Mouse (Mus musculus): ENCODE data around the gene Castor2. TPM values are rescaled to one million over a fixed set of nuclear protein-coding genes. Genes with fewer than 3 reads are reported as not detected.

Gene Castor2
- polyA plus RNA-seq, 1 experiment from 2014 or later = 25.3 TPM

GRCm38 (mm10) chr5:134179871-134180270 lies 80.4 kb downstream of the Castor2 start:
- WGBS = 23% methylated on average over 7 of the region's 7 CpGs
- no peaks in the 10 kb centered on the region for H3K36me3 ChIP-seq (ENCODE audit: control insufficient read depth, insufficient read depth, low read length)
- H3K9ac ChIP-seq (ENCODE audit: low read depth, low read length) = no peak overlapping the region
- no peak overlapping the region for H3K4me2 ChIP-seq (ENCODE audit: low read length)
- no peak overlapping the region for H3K27ac ChIP-seq (ENCODE audit: low read depth, low read length)
- H3K4me3 ChIP-seq (ENCODE audit: low read length) = no peak overlapping the region
- H3K4me1 ChIP-seq (ENCODE audit: control insufficient read depth, insufficient read depth, low read depth, low read length) = peaks cover 22% of the 10 kb centered on the region
- no peaks in the 10 kb centered on the region for H3K27me3 ChIP-seq (replicated peaks; ENCODE audit: control insufficient read depth, insufficient read depth, low read length)
- ATAC-seq = no peak
- H3K9me3 ChIP-seq (ENCODE audit: control insufficient read depth, low read length) = no peaks in the 10 kb centered on the region

DNA sequence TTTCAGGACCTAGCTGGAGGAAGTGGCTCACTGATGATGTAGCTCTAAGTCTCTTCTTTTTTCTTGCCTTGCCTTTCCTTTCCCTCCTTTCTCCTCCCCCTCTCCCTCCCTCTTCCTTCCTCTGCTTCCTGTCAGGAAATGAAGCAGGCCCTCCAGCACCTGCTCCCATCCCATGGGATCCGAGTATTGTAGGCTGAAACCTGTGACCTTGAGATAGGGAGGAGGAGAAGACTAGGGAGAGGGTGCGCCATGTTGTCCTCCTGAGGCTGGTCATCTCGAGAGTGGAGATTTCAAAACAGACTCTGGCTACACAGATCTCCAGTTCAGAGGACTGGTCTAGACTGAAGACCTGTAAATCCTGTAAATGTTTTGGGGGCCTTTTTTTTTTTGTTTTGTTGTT lies 82.7 kb downstream of the Castor2 start:
- H3K27ac ChIP-seq (ENCODE audit: low read depth, low read length) = no peak overlapping the region
- ATAC-seq = no peak
- 56% methylated on average over 3 of the region's 3 CpGs for WGBS
- H3K4me3 ChIP-seq (ENCODE audit: low read length) = no peak overlapping the region
- no peak overlapping the region for H3K9ac ChIP-seq (ENCODE audit: low read depth, low read length)
- H3K36me3 ChIP-seq (ENCODE audit: control insufficient read depth, insufficient read depth, low read length) = no peaks in the 10 kb centered on the region
- no peaks in the 10 kb centered on the region for H3K9me3 ChIP-seq (ENCODE audit: control insufficient read depth, low read length)
- no peak overlapping the region for H3K4me2 ChIP-seq (ENCODE audit: low read length)
- H3K27me3 ChIP-seq (replicated peaks; ENCODE audit: control insufficient read depth, insufficient read depth, low read length) = no peaks in the 10 kb centered on the region
- peaks cover 16% of the 10 kb centered on the region for H3K4me1 ChIP-seq (ENCODE audit: control insufficient read depth, insufficient read depth, low read depth, low read length)

DNA sequence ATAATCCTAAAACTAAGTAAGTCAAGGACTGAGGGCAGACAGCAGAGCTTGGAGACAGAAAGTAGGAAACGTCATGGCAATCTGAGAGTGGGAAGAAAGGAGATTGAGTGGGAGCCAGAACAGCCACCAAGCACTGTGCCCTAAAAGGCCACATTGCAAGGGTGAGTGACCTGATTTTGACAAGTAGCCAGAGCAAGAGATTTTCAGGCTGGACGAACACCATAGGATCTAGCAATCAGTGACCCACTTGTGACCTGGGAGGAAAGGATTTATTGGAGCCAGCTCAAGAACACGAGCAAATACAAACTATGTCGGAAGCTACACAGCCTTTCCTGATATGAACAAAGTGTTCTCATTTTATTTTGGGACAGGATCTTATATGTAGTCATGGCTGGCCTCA lies 83.2 kb downstream of the Castor2 start:
- Histone ChIP-seq H3K4me2 (ENCODE audit: low read length) (peak overlapping the region; percentile 94), H3K9ac (ENCODE audit: low read depth, low read length) (no peak overlapping the region), H3K4me1 (ENCODE audit: control insufficient read depth, insufficient read depth, low read depth, low read length) (peaks cover 16% of the 10 kb centered on the region), H3K4me3 (ENCODE audit: low read length) (no peak overlapping the region), H3K27me3 (replicated peaks; ENCODE audit: control insufficient read depth, insufficient read depth, low read length) (no peaks in the 10 kb centered on the region), H3K36me3 (ENCODE audit: control insufficient read depth, insufficient read depth, low read length) (no peaks in the 10 kb centered on the region), H3K27ac (ENCODE audit: low read depth, low read length) (no peak overlapping the region), H3K9me3 (ENCODE audit: control insufficient read depth, low read length) (no peaks in the 10 kb centered on the region)
- WGBS = 54% methylated on average over 4 of the region's 4 CpGs
- ATAC-seq = no peak

DNA sequence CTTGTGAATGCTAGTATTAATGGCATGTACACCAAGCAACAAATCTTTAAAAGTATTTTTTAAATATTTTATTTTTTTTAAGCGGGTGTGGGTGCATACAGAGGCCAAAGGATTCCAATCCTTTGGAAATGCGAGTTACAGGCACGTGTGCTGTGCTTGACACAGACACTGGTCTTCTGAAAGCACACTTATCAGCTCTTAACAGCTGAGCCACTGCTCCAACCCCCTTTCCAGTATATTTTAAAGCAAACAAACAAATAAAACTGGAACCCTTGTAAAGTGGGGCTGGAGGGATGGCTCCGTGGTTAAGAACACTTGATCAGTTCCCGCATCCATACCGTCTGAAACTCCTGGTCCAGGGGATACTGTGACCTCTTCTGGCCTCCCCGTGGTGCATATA lies 83.7 kb downstream of the Castor2 start:
- peak overlapping the region; percentile 94 for H3K4me2 ChIP-seq (ENCODE audit: low read length)
- peaks cover 16% of the 10 kb centered on the region for H3K4me1 ChIP-seq (ENCODE audit: control insufficient read depth, insufficient read depth, low read depth, low read length)
- 53% methylated on average over 7 of the region's 7 CpGs for WGBS
- H3K27ac ChIP-seq (ENCODE audit: low read depth, low read length) = peak overlapping the region; percentile 98
- H3K4me3 ChIP-seq (ENCODE audit: low read length) = peak overlapping the region; percentile 82
- H3K36me3 ChIP-seq (ENCODE audit: control insufficient read depth, insufficient read depth, low read length) = no peaks in the 10 kb centered on the region
- H3K9me3 ChIP-seq (ENCODE audit: control insufficient read depth, low read length) = no peaks in the 10 kb centered on the region
- ATAC-seq = no peak
- no peaks in the 10 kb centered on the region for H3K27me3 ChIP-seq (replicated peaks; ENCODE audit: control insufficient read depth, insufficient read depth, low read length)
- H3K9ac ChIP-seq (ENCODE audit: low read depth, low read length) = peak overlapping the region; percentile 89

GRCm38 (mm10) chr5:134183880-134184808 lies 84.6 kb downstream of the Castor2 start, which contains the start of gene Gtf2ird2:
Gtf2ird2 (plus strand) TSS chr5:134184019.
- ATAC-seq = peak; percentile 96
- Histone ChIP-seq H3K4me1 (ENCODE audit: control insufficient read depth, insufficient read depth, low read depth, low read length) (peaks cover 16% of the 10 kb centered on the region), H3K36me3 (ENCODE audit: control insufficient read depth, insufficient read depth, low read length) (no peaks in the 10 kb centered on the region), H3K4me2 (ENCODE audit: low read length) (peak within 1 kb of the TSS; percentile 94), H3K4me3 (ENCODE audit: low read length) (peak within 1 kb of the TSS; percentile 82), H3K27ac (ENCODE audit: low read depth, low read length) (peak within 1 kb of the TSS; percentile 98), H3K9ac (ENCODE audit: low read depth, low read length) (peak within 1 kb of the TSS; percentile 89), H3K27me3 (replicated peaks; ENCODE audit: control insufficient read depth, insufficient read depth, low read length) (no peaks in the 10 kb centered on the region), H3K9me3 (ENCODE audit: control insufficient read depth, low read length) (no peaks in the 10 kb centered on the region)
- under 1% methylated on average over 85 of the region's 92 CpGs for WGBS

DNA sequence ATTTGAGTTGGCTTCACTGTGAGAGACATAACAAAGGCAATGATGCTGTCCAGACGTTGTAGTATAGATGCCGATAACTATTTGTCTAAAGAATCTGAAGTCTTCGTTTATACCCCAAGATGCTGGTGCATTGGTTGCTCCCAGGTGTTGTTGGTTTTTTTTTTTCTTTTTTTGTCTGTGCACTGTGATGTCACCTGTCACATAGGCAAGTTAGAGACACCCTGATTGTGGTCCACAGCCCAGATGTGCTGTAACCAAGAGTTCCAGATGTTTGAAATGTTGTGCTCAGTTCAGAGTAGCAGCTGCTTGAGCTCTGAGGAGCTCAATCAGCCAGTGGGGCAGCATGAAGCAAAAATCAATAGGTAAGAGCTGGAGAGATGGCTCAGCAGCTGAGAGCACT lies 86.5 kb downstream of the Castor2 start:
- Histone ChIP-seq H3K36me3 (ENCODE audit: control insufficient read depth, insufficient read depth, low read length) (no peaks in the 10 kb centered on the region), H3K4me3 (ENCODE audit: low read length) (no peak overlapping the region), H3K9me3 (ENCODE audit: control insufficient read depth, low read length) (no peaks in the 10 kb centered on the region), H3K9ac (ENCODE audit: low read depth, low read length) (no peak overlapping the region), H3K4me1 (ENCODE audit: control insufficient read depth, insufficient read depth, low read depth, low read length) (peaks cover 16% of the 10 kb centered on the region), H3K27ac (ENCODE audit: low read depth, low read length) (no peak overlapping the region), H3K27me3 (replicated peaks; ENCODE audit: control insufficient read depth, insufficient read depth, low read length) (no peaks in the 10 kb centered on the region), H3K4me2 (ENCODE audit: low read length) (no peak overlapping the region)
- ATAC-seq = no peak
- 91% methylated on average over 3 of the region's 3 CpGs for WGBS

- Histone ChIP-seq H3K9me3 (ENCODE audit: control insufficient read depth, low read length) (no peaks in the 10 kb centered on the region), H3K27ac (ENCODE audit: low read depth, low read length) (no peak overlapping the region), H3K4me1 (ENCODE audit: control insufficient read depth, insufficient read depth, low read depth, low read length) (peaks cover 14% of the 10 kb centered on the region), H3K4me2 (ENCODE audit: low read length) (no peak overlapping the region), H3K9ac (ENCODE audit: low read depth, low read length) (no peak overlapping the region), H3K27me3 (replicated peaks; ENCODE audit: control insufficient read depth, insufficient read depth, low read length) (no peaks in the 10 kb centered on the region), H3K36me3 (ENCODE audit: control insufficient read depth, insufficient read depth, low read length) (no peaks in the 10 kb centered on the region), H3K4me3 (ENCODE audit: low read length) (no peak overlapping the region)
- no peak for ATAC-seq
- WGBS = 77% methylated on average over 4 of the region's 4 CpGs
Measured at GRCm38 (mm10) chr5:134186961-134187731, 87.6 kb downstream of the Castor2 start.

DNA sequence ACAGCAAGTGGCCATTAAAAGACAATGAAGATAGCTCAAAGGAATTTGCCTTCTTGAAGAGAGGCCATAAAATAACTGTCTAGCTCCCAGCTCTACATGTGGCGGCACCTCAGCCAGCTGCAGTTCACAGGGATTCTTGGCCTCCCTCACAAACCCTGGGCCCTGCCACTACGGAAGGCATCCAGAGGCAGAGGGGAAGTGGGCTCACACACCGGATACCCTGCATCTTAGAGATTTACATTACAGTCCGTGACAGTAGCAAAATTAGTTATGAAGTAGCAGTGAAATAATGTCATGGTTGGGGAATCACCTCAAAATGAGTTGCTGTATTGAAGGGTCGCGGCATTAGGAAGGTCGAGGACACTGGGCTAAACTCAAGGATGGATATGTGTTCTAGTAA lies 89.1 kb downstream of the Castor2 start:
- Histone ChIP-seq H3K4me2 (ENCODE audit: low read length) (no peak overlapping the region), H3K27me3 (replicated peaks; ENCODE audit: control insufficient read depth, insufficient read depth, low read length) (no peaks in the 10 kb centered on the region), H3K36me3 (ENCODE audit: control insufficient read depth, insufficient read depth, low read length) (no peaks in the 10 kb centered on the region), H3K27ac (ENCODE audit: low read depth, low read length) (no peak overlapping the region), H3K4me1 (ENCODE audit: control insufficient read depth, insufficient read depth, low read depth, low read length) (peaks cover under 1% of the 10 kb centered on the region), H3K9ac (ENCODE audit: low read depth, low read length) (no peak overlapping the region), H3K4me3 (ENCODE audit: low read length) (no peak overlapping the region), H3K9me3 (ENCODE audit: control insufficient read depth, low read length) (no peaks in the 10 kb centered on the region)
- WGBS = 89% methylated on average over 7 of the region's 7 CpGs
- ATAC-seq = no peak

- 87% methylated on average over 8 of the region's 8 CpGs for WGBS
- no peak for ATAC-seq
- peaks cover 9% of the 10 kb centered on the region for H3K36me3 ChIP-seq (ENCODE audit: control insufficient read depth, insufficient read depth, low read length)
Measured at GRCm38 (mm10) chr5:134193664-134194063, 94.2 kb downstream of the Castor2 start.

More at GRCm38 (mm10) chr5:134193664-134194063, 94.2 kb downstream of the Castor2 start:
- no peak overlapping the region for H3K9ac ChIP-seq (ENCODE audit: low read depth, low read length)
- H3K4me2 ChIP-seq (ENCODE audit: low read length) = no peak overlapping the region
- no peak overlapping the region for H3K4me3 ChIP-seq (ENCODE audit: low read length)
- no peaks in the 10 kb centered on the region for H3K9me3 ChIP-seq (ENCODE audit: control insufficient read depth, low read length)
- no peaks in the 10 kb centered on the region for H3K27me3 ChIP-seq (replicated peaks; ENCODE audit: control insufficient read depth, insufficient read depth, low read length)
- H3K27ac ChIP-seq (ENCODE audit: low read depth, low read length) = no peak overlapping the region
- no peaks in the 10 kb centered on the region for H3K4me1 ChIP-seq (ENCODE audit: control insufficient read depth, insufficient read depth, low read depth, low read length)

Measured in hindbrain, embryonic 16.5 days (tissue).